Mouse (Mus musculus) midbrain, embryonic 10.5 days (tissue): ENCODE data around the gene Syne3. TPM values are rescaled to one million over a fixed set of nuclear protein-coding genes. Genes with fewer than 3 reads are reported as not detected.

ENCODE experiments used
- DNase-seq: peaks from one replicate; pipeline ENCODE4 v3.0.0-alpha.2; 2017; ENCODE audit warnings: low spot score
- H3K27ac ChIP-seq: fragments of 300-500 bp; sonication (generic); replicated peaks from 2 replicates; pipeline ENCODE4 v1.5.1; 2016; ENCODE audit warnings: mild to moderate bottlenecking
- H3K27me3 ChIP-seq: fragments of 300-500 bp; sonication (generic); 2 replicates; pipeline ENCODE4 v1.6.1; 2016; ENCODE audit warnings: low read depth, mild to moderate bottlenecking; ENCODE audit not compliant: poor library complexity, severe bottlenecking
- H3K36me3 ChIP-seq: fragments of 300-500 bp; sonication (generic); 2 replicates; pipeline ENCODE4 v1.6.1; 2016; ENCODE audit warnings: mild to moderate bottlenecking, moderate library complexity
- H3K4me1 ChIP-seq: fragments of 300-500 bp; sonication (generic); 2 replicates; pipeline ENCODE4 v1.6.1; 2016
- H3K4me3 ChIP-seq: fragments of 300-500 bp; sonication (generic); 2 replicates; pipeline ENCODE4 v1.5.1; 2016; ENCODE audit warnings: mild to moderate bottlenecking, moderate library complexity
- H3K9me3 ChIP-seq: fragments of 300-500 bp; sonication (generic); replicated peaks from 2 replicates; pipeline ENCODE4 v1.6.1; 2016; ENCODE audit warnings: mild to moderate bottlenecking
- WGBS: fragments of 180-500 bp; shearing (Covaris S2); methylation state at CpG from one replicate; pipeline ENCODE4 v1.1.7; 2016; 5-methylcytosine and 5-hydroxymethylcytosine counted together
- polyA plus RNA-seq: library from polyadenylated mRNA; unstranded; fragments of >200 nt; fragmentation: Nextera tagmentation; extraction: Ambion mirVana; gene quantifications from 2 replicates; pipeline ENCODE4 v1.2.1, GENCODE M21; 2016

The Syne3 gene
- polyA plus RNA-seq, 1 experiment from 2014 or later, result 0.14 TPM

DNA sequence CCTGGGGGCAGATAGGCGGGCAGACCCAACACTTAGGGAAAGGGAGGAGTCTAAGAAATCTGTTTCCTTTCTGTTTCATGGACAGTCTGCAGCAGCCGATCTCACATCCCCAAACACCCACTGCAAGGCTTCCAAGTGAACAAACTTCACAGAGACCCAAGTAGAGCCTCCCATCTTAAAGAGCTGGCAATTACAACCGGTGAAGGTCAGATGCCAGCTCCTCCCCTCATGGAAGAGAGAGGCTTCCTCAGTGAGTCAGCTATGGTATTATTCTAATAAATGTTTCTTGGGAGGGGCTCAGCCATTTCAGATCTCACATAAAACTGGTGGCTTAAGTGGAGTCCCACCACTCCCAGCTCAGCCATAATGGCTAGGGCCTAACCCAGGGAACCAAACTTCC, 5.9 kb downstream of the Syne3 start:
- DNase-seq, result no peak
- H3K36me3 ChIP-seq, result no peaks in the 10 kb centered on the region
- peaks cover 29% of the 10 kb centered on the region for H3K4me1 ChIP-seq
- no peaks in the 10 kb centered on the region for H3K9me3 ChIP-seq
- WGBS, result 76% methylated on average over 3 of the region's 3 CpGs
- H3K27me3 ChIP-seq, result peaks cover 74% of the 10 kb centered on the region
- no peak overlapping the region for H3K27ac ChIP-seq
- no peak overlapping the region for H3K4me3 ChIP-seq

DNA sequence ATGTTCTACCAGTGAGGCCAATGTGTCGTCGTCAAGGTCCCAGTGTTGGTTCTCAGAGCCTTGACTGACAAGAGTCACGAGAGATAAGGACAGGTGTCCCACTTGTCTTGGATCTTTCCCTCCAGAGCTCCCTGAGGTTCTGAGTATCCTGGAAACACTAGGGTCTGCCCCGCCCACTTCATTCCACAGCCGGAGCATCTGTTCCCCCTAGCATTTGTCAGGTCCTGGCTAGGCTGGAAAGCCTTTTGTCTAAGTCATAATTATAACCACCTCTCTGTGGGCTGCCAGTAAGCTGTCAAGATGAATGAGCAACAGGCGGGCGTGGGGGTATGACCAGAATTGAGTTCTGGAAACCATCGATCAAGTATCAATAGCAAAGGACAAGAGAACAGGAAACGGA, 6.5 kb downstream of the Syne3 start:
- H3K4me1 ChIP-seq, result peaks cover 28% of the 10 kb centered on the region
- H3K4me3 ChIP-seq, result no peak overlapping the region
- WGBS, result 63% methylated on average over 9 of the region's 9 CpGs
- H3K9me3 ChIP-seq, result no peaks in the 10 kb centered on the region
- H3K27me3 ChIP-seq, result peaks cover 69% of the 10 kb centered on the region
- H3K36me3 ChIP-seq, result no peaks in the 10 kb centered on the region
- H3K27ac ChIP-seq, result no peak overlapping the region
- no peak for DNase-seq

DNA sequence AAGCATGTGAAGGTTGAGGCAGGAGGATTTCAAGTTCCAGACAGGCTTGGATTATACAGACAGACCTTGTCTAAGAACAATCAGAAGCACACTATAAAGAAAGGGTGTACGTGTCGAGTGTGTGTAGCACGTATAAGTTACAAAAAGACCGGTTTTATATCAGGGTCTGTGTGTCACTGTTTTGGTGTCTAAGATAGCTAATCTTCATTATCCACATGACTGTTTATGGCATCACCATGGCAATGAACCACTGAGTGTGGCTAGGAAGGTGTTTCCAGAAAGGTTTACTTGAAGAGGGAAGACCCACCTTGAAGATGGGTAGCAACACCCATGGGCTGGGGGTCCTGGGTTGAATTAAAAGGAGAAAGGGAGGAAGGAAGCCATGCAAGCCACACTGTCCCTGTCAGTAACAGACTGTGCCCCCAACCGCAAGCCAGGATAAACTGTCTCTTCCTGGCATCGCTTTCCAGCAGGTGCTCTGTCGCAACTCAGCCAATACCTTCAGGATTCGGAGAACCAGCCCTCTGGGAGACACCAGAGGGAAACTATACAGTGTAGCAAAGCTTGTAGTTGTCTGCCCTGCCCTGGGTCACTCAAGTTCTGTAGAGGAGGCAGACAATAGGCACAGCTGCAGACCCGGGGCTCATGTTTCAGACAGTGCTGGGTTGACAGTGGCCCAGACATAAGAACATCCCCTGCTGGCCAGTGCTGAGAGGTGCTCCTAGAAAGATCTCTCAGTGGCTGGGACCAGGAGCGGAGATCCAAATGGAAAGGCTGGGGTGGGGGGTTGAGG, 7.1 kb downstream of the Syne3 start:
- DNase-seq, result peak; percentile 48
- no peaks in the 10 kb centered on the region for H3K9me3 ChIP-seq
- WGBS, result 70% methylated on average over 10 of the region's 10 CpGs
- H3K4me1 ChIP-seq, result peaks cover 28% of the 10 kb centered on the region
- no peak overlapping the region; the same call in 1 of the 2 replicates for H3K27ac ChIP-seq
- no peak overlapping the region for H3K4me3 ChIP-seq
- peaks cover 63% of the 10 kb centered on the region for H3K27me3 ChIP-seq
- no peaks in the 10 kb centered on the region for H3K36me3 ChIP-seq

DNA sequence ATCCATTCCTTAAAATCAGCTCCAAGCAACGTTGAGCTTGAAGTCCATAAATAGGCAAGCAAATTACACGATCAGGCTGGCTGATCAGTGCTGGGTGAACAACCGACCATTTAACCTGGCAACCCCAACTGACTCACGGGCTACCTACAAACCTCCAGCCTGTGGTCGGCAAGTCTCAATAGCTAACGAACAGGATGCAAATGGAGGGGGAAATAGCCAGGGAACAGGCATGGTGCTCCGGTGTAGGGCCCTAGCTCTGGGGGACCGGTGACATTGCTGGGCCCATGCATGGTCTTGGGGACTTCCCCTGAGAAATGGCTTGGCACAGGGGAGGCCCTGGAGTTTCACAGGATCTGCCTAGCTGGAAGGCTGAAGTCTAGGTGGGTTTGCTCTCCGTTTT, 8.3 kb downstream of the Syne3 start:
- H3K27ac ChIP-seq, result no peak overlapping the region

DNA sequence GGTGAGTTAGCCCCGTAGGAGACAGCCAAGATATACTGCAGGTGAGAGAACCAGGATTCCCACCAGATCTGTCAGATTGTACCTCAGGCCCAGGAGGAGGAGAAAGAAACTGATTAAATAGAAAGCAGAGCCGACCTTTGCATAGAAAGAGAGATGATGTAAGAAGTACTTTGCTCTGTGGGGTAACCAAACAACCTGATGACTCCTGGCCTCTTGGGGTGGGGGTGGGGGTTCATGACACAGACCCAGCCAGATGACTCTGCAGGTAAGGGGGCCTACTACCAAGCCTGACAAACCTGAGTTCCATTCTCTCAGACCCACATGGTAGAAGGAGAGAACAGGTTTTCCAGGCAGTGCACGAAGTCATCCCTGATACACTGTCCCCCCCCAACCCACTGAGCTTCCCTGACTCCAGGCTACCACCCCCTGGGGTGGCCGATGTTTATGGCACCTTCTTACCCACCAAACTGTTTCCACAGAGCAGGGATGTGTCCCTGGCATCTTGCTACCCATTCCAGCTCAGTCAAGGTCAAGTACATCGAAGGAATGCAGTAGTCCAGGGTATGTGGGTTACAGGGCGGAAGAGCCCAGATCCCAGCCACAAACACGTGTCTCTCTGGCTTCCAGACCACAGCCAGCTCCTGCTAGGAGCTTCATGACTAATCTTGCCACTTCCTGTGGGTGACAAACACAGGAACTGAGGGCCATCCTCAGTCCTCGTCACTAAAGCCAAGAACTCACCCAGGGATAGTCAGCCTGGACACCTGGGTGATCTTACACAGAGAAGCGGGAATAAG, 8.9 kb downstream of the Syne3 start:
- WGBS, result 84% methylated on average over 9 of the region's 9 CpGs
- Histone ChIP-seq H3K27ac (no peak overlapping the region), H3K36me3 (no peaks in the 10 kb centered on the region), H3K9me3 (no peaks in the 10 kb centered on the region), H3K4me3 (no peak overlapping the region), H3K27me3 (peaks cover 51% of the 10 kb centered on the region), H3K4me1 (peaks cover 28% of the 10 kb centered on the region)
- DNase-seq, result no peak

More for the DNA sequence above, 8.3 kb downstream of the Syne3 start:
- Histone ChIP-seq H3K4me1 (peaks cover 28% of the 10 kb centered on the region), H3K4me3 (no peak overlapping the region), H3K27me3 (peaks cover 56% of the 10 kb centered on the region), H3K9me3 (no peaks in the 10 kb centered on the region), H3K36me3 (no peaks in the 10 kb centered on the region)
- WGBS, result 87% methylated on average over 9 of the region's 9 CpGs
- no peak for DNase-seq

DNA sequence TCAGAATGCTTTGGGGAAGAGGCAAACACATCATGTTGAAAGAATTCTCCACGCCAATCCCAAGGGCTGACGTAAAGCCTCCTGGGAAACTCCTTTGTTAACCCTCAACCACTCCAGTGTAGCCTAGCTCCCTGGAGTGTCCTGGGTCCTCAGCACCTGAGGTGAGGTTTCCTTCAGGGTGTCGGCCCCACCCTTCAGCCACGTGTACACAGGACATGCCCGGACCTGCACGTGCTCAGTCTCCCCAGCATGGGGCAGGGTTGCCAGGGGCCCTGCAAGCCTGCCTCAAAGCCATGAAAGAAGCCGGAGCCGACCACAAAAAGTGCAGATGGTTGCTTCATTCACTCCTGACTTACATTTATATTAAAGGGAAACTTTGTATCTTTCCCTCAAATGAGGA, 10.4 kb downstream of the Syne3 start:
- peaks cover 39% of the 10 kb centered on the region for H3K27me3 ChIP-seq
- no peak overlapping the region; the same call in 1 of the 2 replicates for H3K27ac ChIP-seq
- DNase-seq, result no peak
- H3K4me3 ChIP-seq, result no peak overlapping the region
- no peaks in the 10 kb centered on the region for H3K36me3 ChIP-seq
- H3K4me1 ChIP-seq, result peaks cover 28% of the 10 kb centered on the region
- no peaks in the 10 kb centered on the region for H3K9me3 ChIP-seq
- WGBS, result 65% methylated on average over 8 of the region's 8 CpGs

DNA sequence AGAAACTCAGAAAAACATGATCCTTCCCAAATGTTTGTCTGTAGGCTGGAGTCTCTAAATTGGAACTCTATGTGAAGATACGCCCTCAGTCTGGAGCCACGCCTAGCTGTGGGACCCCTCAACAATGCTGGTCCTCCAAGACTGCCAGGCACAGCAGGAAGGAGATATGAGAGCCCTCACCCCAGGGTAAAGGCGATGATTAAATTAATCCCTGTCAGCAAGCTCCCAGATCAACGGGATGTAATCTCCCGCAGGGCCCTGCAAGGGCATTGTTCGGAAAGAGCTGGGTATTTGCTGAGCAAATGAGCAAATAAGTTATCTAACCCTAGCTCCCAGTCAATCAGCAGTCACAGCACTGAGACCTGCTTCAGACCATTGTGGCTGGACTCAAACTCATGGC, 11.1 kb downstream of the Syne3 start:
- Histone ChIP-seq H3K36me3 (no peaks in the 10 kb centered on the region), H3K9me3 (no peaks in the 10 kb centered on the region), H3K27me3 (peaks cover 33% of the 10 kb centered on the region), H3K4me3 (no peak overlapping the region), H3K4me1 (peaks cover 28% of the 10 kb centered on the region), H3K27ac (no peak overlapping the region)
- WGBS, result 63% methylated on average over 6 of the region's 6 CpGs
- no peak for DNase-seq

DNA sequence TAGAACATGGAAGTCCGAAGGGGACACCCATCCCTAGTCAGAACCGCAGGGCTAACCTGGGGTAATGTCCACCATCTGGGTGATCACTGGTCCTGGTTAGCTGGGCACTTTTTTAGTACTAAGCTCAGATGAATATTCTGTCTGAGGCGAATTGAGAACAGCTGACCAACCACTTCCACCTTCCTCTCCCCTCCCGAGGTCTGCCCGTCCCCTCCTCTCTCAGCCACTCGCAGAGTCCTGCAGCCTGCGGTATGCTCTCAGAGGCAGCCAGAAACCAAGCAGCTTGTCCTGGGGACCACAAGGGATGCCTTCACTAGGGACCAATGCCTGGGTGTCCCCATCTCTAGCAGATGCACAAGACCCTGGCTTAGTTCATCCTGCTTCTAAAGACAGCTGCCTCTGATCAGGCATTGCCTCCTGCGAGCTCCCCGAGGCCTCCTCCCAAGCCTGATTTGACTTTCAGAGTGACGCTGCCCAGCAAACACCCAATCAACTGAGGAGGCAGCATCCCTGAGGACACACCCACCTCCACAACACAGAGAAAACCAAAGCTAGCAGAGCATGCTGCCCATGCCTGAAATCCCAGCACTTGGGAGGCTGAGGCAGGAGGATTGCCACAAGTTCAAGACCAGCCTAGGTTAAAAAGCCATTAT, 11.8 kb downstream of the Syne3 start:
- Histone ChIP-seq H3K4me3 (no peak overlapping the region), H3K9me3 (no peaks in the 10 kb centered on the region), H3K27me3 (peaks cover 33% of the 10 kb centered on the region), H3K4me1 (peaks cover 21% of the 10 kb centered on the region), H3K27ac (no peak overlapping the region), H3K36me3 (no peaks in the 10 kb centered on the region)
- WGBS, result 88% methylated on average over 10 of the region's 10 CpGs
- DNase-seq, result no peak

DNA sequence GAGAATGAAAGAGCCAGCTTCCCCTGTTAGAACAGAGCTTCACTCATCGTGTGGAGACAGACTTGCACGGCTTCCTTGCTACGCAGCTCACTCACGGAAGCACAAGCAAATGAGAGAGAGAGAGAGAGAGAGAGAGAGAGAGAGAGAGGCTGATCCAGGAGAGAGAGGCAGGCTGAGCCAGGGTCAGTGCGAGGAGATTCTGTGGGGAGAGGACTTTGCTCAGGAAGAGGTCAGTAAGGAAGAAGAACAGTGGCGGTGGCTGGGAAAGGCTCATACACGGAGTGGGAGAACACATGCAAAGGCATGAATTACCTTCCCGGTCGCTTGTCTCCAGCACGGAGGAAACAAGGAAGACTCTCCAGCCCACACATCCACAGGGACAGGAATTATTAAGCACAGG, 12.4 kb downstream of the Syne3 start:
- no peak for DNase-seq
- Histone ChIP-seq H3K36me3 (no peaks in the 10 kb centered on the region), H3K27ac (no peak overlapping the region), H3K4me1 (peaks cover 15% of the 10 kb centered on the region), H3K4me3 (no peak overlapping the region), H3K27me3 (peaks cover 33% of the 10 kb centered on the region), H3K9me3 (no peaks in the 10 kb centered on the region)
- 90% methylated on average over 10 of the region's 10 CpGs for WGBS

DNA sequence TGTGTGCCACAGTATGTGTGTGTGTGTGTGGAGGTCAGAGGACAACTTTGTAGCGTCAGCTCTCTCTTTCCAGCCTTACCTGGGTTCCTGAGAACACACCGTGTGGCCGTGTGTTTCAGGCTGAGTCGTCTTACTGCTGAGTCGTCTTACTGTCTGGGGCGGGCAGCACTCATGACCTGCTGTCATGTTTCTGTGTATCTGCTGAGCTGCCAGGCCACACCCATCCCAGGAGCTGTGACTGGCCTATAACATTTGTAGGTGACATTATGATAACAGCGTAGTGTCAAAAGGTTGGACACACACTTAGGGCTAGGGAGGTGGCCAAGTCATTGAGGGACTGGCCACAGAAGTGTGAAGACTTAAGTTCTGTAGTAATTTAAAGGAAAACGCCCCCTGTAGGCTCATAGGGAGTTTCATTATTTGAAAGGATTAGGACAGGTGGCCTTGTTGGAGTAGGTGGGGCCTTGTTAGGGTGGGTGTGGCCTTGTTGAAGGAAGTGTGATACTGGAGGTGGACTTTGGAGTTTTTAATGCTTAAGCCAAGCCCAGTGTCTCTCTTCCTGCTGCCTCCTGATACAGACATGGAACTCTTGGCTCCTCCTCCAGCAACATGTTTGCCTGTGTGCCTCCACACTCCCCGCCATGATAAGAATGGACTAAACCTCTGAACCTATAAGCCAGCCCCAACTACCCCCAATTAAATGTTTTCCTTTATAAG, 13.4 kb downstream of the Syne3 start:
- peaks cover 9% of the 10 kb centered on the region for H3K4me1 ChIP-seq
- H3K9me3 ChIP-seq, result no peaks in the 10 kb centered on the region
- H3K27ac ChIP-seq, result no peak overlapping the region
- no peak overlapping the region for H3K4me3 ChIP-seq
- DNase-seq, result no peak
- WGBS, result 85% methylated on average over 9 of the region's 9 CpGs
- H3K36me3 ChIP-seq, result no peaks in the 10 kb centered on the region
- H3K27me3 ChIP-seq, result peaks cover 27% of the 10 kb centered on the region

DNA sequence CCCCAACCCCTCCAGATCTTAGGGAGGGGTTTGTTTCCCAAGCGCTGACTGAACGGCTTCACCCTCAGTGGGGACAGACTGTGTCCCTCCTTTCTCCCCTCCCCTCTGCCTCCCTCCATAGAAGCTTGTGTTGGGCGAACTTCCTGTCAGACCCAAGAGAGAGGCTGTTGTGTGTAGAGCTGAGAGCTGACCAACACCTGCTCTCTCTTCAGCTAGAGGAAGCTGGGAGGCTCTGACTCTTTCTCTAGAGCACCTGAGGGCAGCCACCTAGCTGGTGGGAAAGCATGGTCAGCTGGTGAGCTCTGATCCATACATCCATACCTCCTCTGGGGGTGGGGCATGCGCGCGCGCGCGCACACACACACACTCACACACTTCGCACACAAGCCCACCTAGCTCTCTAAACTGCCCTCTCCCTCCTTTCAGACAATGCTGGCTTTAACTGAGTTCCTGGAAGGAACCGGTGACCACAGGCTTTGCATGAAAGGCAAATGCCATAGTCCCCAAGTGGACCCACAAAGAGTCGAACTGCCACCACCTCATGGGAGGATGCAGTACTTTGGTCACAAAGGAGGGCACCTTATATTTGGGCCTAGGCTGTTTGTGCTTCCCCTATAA, 14.2 kb downstream of the Syne3 start:
- Histone ChIP-seq H3K27ac (no peak overlapping the region), H3K9me3 (no peaks in the 10 kb centered on the region), H3K36me3 (no peaks in the 10 kb centered on the region), H3K27me3 (peaks cover 19% of the 10 kb centered on the region), H3K4me3 (no peak overlapping the region), H3K4me1 (peaks cover 9% of the 10 kb centered on the region)
- 89% methylated on average over 12 of the region's 12 CpGs for WGBS
- no peak for DNase-seq

DNA sequence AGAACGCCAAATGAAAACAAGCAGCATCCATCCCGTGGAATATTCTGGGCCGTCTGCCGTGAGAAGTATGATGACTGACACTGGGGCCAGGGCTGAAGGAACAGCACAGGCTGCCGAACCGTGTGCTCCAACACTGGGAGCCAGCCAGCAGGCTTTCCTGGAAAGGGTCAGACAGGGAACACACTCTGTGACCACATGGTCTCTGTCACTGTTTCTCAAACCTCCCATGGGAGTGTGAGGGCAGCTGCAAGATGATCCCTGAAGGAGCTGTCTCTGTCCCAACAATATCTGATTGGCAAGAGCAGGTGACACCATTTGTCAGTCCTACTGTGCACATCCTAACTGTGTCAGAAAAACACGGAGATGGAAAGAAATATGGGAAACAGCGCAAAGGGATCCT, 16.8 kb downstream of the Syne3 start:
- Histone ChIP-seq H3K4me3 (no peak overlapping the region), H3K4me1 (peaks cover 3% of the 10 kb centered on the region), H3K27ac (no peak overlapping the region), H3K36me3 (no peaks in the 10 kb centered on the region), H3K9me3 (no peaks in the 10 kb centered on the region), H3K27me3 (0 out of 2 replicates have a peak, but pooled peaks cover 6% of the 10 kb centered on the region)
- DNase-seq, result no peak
- 91% methylated on average over 8 of the region's 8 CpGs for WGBS
